Mouse (Mus musculus) lung, adult 2 months (tissue): Measurements from ENCODE around the gene Nek8.

Source experiments
- CTCF ChIP-seq: fragments of 200-500 bp; IDR thresholded peaks from 2 replicates; pipeline ENCODE4 v1.5.1; 2011; ENCODE audit warnings: mild to moderate bottlenecking, low read length, control low read depth; ENCODE audit not compliant: insufficient read depth
- POLR2A ChIP-seq: fragments of 200-500 bp; IDR thresholded peaks from 2 replicates; pipeline ENCODE4 v1.6.1; 2011; ENCODE audit warnings: low read depth, mild to moderate bottlenecking, control low read depth, low read length, borderline replicate concordance; ENCODE audit errors: extremely low read depth

DNA sequence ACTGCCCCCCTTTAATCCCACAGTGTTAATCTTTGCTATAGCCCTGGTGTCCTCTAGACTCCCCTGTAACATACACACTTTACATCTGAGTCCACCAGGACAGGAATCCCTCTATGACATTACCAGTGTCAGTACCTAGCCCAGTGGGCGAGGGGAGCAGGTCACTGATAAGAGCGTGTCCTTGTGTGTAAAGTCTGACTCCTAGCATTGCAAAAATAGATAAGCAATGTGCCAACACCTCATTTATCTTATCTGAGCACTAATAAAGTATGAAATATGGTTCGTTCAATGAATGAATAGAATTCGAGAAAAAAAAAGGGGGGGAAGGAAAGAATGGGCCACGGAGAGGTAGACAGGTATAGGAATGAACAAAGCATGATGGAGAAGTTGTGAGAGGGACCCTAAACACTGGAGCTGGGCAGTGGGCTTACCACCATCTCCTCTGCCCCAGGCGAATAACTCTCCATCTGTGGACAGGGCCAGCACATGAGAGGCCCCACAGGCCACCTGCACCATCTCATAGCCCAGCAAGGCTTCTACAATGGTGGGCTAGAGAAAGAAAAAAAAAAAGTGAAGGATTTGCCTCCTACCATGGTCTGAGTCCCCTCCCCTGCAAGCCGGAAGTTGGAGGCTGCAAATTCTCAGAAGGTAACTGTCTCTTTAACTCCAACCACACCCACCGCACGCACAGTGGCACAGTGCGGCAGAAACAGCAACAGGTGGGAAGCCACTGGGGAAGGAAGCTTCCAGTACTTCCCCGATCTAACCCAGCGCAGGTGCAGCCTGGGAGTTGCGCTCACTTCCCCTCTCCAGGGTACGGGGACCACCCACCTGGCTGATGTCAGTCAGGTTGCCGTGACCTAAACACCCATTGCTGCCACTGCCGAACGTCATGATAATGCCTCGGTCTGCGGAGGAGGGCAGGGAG is 7.7 kb downstream of the Nek8 start:
- TF ChIP-seq POLR2A (no peak), CTCF (no peak)
